Mouse (Mus musculus): ENCODE results near the gene Glis3. TPM values are rescaled to one million over a fixed set of nuclear protein-coding genes. Genes with fewer than 3 reads are reported as not detected.

Glis3 gene
- polyA plus RNA-seq, 1 experiment = 0.06 TPM

DNA sequence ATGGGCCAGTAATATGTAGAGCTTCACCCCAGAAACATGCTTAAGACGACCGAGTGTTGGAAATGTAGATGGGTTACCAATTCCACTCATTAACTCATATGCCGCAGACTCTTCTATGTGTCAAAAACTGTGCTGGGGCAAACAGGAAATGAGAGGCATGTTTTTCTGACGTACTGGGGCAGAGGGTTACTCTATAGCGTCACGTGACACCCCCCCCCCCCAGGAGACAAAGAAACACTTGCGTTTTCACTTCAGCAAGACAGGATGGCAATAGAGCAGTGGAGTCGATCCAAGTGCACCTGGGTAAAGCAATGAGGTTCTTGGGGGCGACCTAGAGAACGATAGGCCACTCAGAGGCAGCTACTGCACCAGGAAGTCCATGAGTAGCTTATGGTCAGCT, 67.6 kb downstream of the Glis3 start:
- no peak for TF ChIP-seq FLI1 (IDR thresholded peaks at IDR 0.05; ENCODE audit: low read length)
- no peak for TF ChIP-seq GATA1 (IDR thresholded peaks at IDR 0.05; ENCODE audit: borderline replicate concordance, low read length)
- H3K4me1 ChIP-seq = no peaks in the 10 kb centered on the region
- no peak overlapping the region for H3K4me3 ChIP-seq (replicated peaks)
- peaks cover 16% of the 10 kb centered on the region; the same call in 1 of the 2 replicates for H3K9me3 ChIP-seq
- no peaks in the 10 kb centered on the region for H3K36me3 ChIP-seq (replicated peaks; ENCODE audit: low read length)
- no peaks in the 10 kb centered on the region for H3K27me3 ChIP-seq (replicated peaks)

- no peak overlapping the region for H3K4me3 ChIP-seq (replicated peaks)
- no peaks in the 10 kb centered on the region for H3K27me3 ChIP-seq (replicated peaks)
- no peaks in the 10 kb centered on the region for H3K4me1 ChIP-seq
- TF ChIP-seq GATA1 (IDR thresholded peaks at IDR 0.05; ENCODE audit: borderline replicate concordance, low read length) (no peak), FLI1 (IDR thresholded peaks at IDR 0.05; ENCODE audit: low read length) (no peak)
- no peaks in the 10 kb centered on the region for H3K36me3 ChIP-seq (replicated peaks; ENCODE audit: low read length)
- H3K9me3 ChIP-seq = peaks cover 9% of the 10 kb centered on the region; the same call in 1 of the 2 replicates
Measured at GRCm38 (mm10) chr19:28608747-28609146, 71.1 kb downstream of the Glis3 start.

DNA sequence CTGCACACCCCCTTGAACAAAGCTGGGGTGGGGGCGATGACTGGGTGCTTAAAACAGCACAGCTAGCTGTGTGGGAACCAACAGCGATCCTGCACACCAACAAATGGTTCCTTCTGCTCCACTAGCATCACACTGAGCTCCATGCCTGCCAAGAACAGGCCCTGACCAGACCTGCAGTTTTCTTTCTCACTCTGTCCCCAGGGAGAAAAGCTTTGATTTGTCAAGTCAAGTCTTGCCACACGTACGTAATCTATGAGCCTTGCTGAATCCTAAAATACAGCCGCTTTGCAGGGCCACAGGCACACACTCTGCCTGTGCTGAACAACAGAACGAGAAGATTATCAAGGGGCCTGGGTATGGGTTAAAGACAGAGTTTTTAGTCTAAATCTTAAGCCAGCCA, 71.6 kb downstream of the Glis3 start:
- H3K36me3 ChIP-seq (replicated peaks; ENCODE audit: low read length) = no peaks in the 10 kb centered on the region
- no peak overlapping the region for H3K4me3 ChIP-seq (replicated peaks)
- TF ChIP-seq GATA1 (IDR thresholded peaks at IDR 0.05; ENCODE audit: borderline replicate concordance, low read length) (no peak), FLI1 (IDR thresholded peaks at IDR 0.05; ENCODE audit: low read length) (no peak)
- H3K4me1 ChIP-seq = no peaks in the 10 kb centered on the region
- H3K9me3 ChIP-seq = peaks cover 4% of the 10 kb centered on the region; the same call in 1 of the 2 replicates
- no peaks in the 10 kb centered on the region for H3K27me3 ChIP-seq (replicated peaks)

DNA sequence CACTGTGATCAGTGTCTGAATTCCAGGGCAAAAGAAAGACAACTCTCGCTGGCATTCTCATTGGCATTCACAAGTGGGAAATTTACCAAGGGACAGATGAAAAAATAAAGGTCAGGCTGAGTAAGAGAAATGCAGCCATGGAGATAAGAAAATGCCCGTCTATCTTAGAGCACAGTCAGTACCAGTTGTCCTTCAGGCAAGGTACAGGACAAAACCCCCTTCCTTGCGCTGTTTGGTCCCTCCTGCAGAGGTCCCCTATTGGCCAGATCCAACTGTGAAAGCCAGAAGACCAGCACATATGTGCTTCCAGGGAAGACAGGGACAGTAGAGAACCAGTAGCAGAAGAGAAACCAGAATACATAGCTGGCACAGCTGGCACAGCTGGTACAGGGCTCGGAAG, 79.0 kb downstream of the Glis3 start:
- H3K9me3 ChIP-seq = no peaks in the 10 kb centered on the region

DNA sequence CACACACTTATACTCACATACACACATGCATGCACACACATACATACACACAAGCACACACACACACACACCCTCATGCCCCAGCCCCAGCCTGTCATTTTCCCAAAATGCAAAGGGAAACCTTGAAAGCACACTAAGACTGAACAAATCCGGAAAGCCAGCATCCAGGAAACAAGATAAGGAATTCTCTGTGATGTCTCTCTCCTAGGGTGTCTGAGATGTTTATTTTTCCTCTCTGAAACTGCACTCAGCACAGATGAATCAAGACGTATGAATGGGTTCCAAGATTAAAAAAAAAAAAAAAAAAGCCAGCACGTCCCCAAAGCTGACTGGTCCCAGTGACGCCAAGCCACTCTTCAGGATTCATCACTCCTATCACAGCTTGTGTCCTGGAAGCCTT, 85.7 kb downstream of the Glis3 start:
- TF ChIP-seq FLI1 (IDR thresholded peaks at IDR 0.05; ENCODE audit: low read length) (no peak), GATA1 (IDR thresholded peaks at IDR 0.05; ENCODE audit: borderline replicate concordance, low read length) (no peak)
- Histone ChIP-seq H3K36me3 (replicated peaks; ENCODE audit: low read length) (no peaks in the 10 kb centered on the region), H3K4me1 (no peaks in the 10 kb centered on the region), H3K27me3 (replicated peaks) (no peaks in the 10 kb centered on the region), H3K9me3 (no peaks in the 10 kb centered on the region), H3K4me3 (replicated peaks) (no peak overlapping the region)

More for the DNA sequence above, 79.0 kb downstream of the Glis3 start:
- TF ChIP-seq GATA1 (IDR thresholded peaks at IDR 0.05; ENCODE audit: borderline replicate concordance, low read length) (no peak), FLI1 (IDR thresholded peaks at IDR 0.05; ENCODE audit: low read length) (no peak)
- H3K27me3 ChIP-seq (replicated peaks) = no peaks in the 10 kb centered on the region
- H3K4me1 ChIP-seq = no peaks in the 10 kb centered on the region
- H3K36me3 ChIP-seq (replicated peaks; ENCODE audit: low read length) = no peaks in the 10 kb centered on the region
- H3K4me3 ChIP-seq (replicated peaks) = no peak overlapping the region

GRCm38 (mm10) chr19:28592981-28593380, 86.9 kb downstream of the Glis3 start:
- Histone ChIP-seq H3K4me1 (no peaks in the 10 kb centered on the region), H3K9me3 (no peaks in the 10 kb centered on the region), H3K27me3 (replicated peaks) (no peaks in the 10 kb centered on the region), H3K36me3 (replicated peaks; ENCODE audit: low read length) (no peaks in the 10 kb centered on the region), H3K4me3 (replicated peaks) (no peak overlapping the region)
- TF ChIP-seq GATA1 (IDR thresholded peaks at IDR 0.05; ENCODE audit: borderline replicate concordance, low read length) = no peak
- no peak for TF ChIP-seq FLI1 (IDR thresholded peaks at IDR 0.05; ENCODE audit: low read length)

DNA sequence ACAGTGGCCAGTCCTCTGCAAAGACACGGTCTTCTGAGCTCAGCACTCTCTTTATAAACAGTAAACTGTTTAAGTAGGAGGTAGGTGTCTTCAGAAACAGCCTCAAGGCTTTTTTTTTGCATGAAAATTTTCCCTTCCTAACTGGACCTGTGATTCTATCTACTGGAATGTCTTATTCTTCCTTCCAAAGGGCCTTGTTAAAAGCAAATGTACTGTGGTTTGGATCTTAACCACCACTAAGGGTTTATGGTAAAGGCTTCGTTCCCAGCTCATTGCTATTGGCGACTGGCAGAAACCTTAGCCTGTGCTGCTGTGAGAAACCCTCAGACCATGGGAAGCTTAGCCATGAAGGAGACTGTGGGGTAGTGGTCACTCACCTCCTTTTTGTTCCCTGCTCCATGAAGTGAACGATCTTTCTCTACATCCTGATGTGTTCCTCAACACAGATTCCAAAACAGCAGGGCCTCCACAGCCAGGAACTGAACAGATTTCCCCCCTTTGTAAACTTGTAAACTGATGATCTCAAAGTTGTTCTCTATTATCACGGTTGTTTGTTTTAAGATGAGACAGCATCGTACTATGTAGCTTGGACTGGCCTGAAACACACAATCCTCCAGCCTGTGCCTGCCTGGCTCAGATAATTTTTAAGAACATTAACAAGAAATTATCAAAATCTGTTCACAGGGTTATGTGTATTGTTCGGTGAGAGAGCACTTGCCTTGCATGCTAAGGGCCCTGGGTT, 88.0 kb downstream of the Glis3 start:
- Histone ChIP-seq H3K27me3 (replicated peaks) (no peaks in the 10 kb centered on the region), H3K36me3 (replicated peaks; ENCODE audit: low read length) (no peaks in the 10 kb centered on the region), H3K4me3 (replicated peaks) (no peak overlapping the region), H3K4me1 (no peaks in the 10 kb centered on the region), H3K9me3 (no peaks in the 10 kb centered on the region)
- TF ChIP-seq GATA1 (IDR thresholded peaks at IDR 0.05; ENCODE audit: borderline replicate concordance, low read length) (no peak), FLI1 (IDR thresholded peaks at IDR 0.05; ENCODE audit: low read length) (no peak)

DNA sequence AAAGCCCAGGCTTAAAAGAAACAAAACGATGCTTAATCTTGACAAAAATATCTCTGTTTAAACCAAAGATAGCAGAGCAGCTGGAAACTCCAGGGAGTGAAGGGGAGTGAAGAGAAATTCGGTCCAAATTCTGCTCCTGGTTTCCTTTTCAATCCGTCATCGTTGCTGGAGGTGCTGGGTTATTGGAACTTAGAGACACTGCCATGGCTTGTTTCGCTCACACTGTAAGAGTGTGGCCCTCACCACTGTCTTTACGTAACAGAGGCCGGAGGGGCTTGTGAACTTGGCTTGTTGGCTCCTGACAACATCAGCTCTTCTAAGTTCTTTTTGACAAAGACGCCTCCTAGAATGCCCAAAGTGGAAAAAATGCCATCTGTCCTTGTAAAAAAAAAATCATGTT, 99.4 kb downstream of the Glis3 start:
- TF ChIP-seq GATA1 (IDR thresholded peaks at IDR 0.05; ENCODE audit: borderline replicate concordance, low read length) (no peak), FLI1 (IDR thresholded peaks at IDR 0.05; ENCODE audit: low read length) (no peak)
- H3K4me3 ChIP-seq (replicated peaks) = no peak overlapping the region
- H3K4me1 ChIP-seq = no peaks in the 10 kb centered on the region
- H3K27me3 ChIP-seq (replicated peaks) = peaks cover 2% of the 10 kb centered on the region
- no peaks in the 10 kb centered on the region for H3K9me3 ChIP-seq
- no peaks in the 10 kb centered on the region for H3K36me3 ChIP-seq (replicated peaks; ENCODE audit: low read length)

GRCm38 (mm10) chr19:28579724-28580375, 100.0 kb downstream of the Glis3 start:
- no peaks in the 10 kb centered on the region for H3K4me1 ChIP-seq
- H3K36me3 ChIP-seq (replicated peaks; ENCODE audit: low read length) = no peaks in the 10 kb centered on the region
- H3K27me3 ChIP-seq (replicated peaks) = peaks cover 2% of the 10 kb centered on the region
- no peak for TF ChIP-seq GATA1 (IDR thresholded peaks at IDR 0.05; ENCODE audit: borderline replicate concordance, low read length)
- no peak for TF ChIP-seq FLI1 (IDR thresholded peaks at IDR 0.05; ENCODE audit: low read length)
- H3K4me3 ChIP-seq (replicated peaks) = no peak overlapping the region
- no peaks in the 10 kb centered on the region for H3K9me3 ChIP-seq

- H3K4me3 ChIP-seq (replicated peaks) = no peak overlapping the region
- peaks cover 2% of the 10 kb centered on the region for H3K27me3 ChIP-seq (replicated peaks)
- TF ChIP-seq FLI1 (IDR thresholded peaks at IDR 0.05; ENCODE audit: low read length) = no peak
- TF ChIP-seq GATA1 (IDR thresholded peaks at IDR 0.05; ENCODE audit: borderline replicate concordance, low read length) = no peak
Measured at GRCm38 (mm10) chr19:28577023-28577422, 102.9 kb downstream of the Glis3 start.

More at GRCm38 (mm10) chr19:28577023-28577422, 102.9 kb downstream of the Glis3 start:
- Histone ChIP-seq H3K9me3 (no peaks in the 10 kb centered on the region), H3K4me1 (no peaks in the 10 kb centered on the region), H3K36me3 (replicated peaks; ENCODE audit: low read length) (no peaks in the 10 kb centered on the region)
